Mouse (Mus musculus) liver, embryonic 15.5 days (tissue): Measurements from ENCODE around the gene Far2. TPM values are rescaled to one million over a fixed set of nuclear protein-coding genes. Genes with fewer than 3 reads are reported as not detected.
"Not testable (repeated sequence)": the region's sequence is repeated elsewhere in the genome, so short reads cannot be mapped to it uniquely, and the experiment has no call there.

Experiments
- ATAC-seq: fragments of 200-750 bp; cut with Nextera tagmentation; 2 replicates; pipeline ENCODE4 v1.8.0; 2017; ENCODE audit warnings: moderate number of reproducible peaks, mild to moderate bottlenecking, moderate library complexity; ENCODE audit not compliant: insufficient read depth
- H3K27ac ChIP-seq: fragments of 300-500 bp; sonication (generic); replicated peaks from 2 replicates; pipeline ENCODE4 v1.5.1; 2015; ENCODE audit warnings: mild to moderate bottlenecking, inconsistent platforms
- H3K27me3 ChIP-seq: fragments of 300-500 bp; sonication (generic); 2 replicates; pipeline ENCODE4 v1.6.1; 2015; ENCODE audit warnings: mild to moderate bottlenecking, inconsistent platforms
- H3K36me3 ChIP-seq: fragments of 300-500 bp; sonication (generic); replicated peaks from 2 replicates; pipeline ENCODE4 v1.6.1; 2015; ENCODE audit warnings: moderate library complexity, mild to moderate bottlenecking, inconsistent platforms
- H3K4me1 ChIP-seq: fragments of 300-500 bp; sonication (generic); replicated peaks from 2 replicates; pipeline ENCODE4 v1.6.1; 2015; ENCODE audit warnings: inconsistent platforms
- H3K4me2 ChIP-seq: fragments of 300-500 bp; sonication (generic); 2 replicates; pipeline ENCODE4 v1.6.1; 2015; ENCODE audit warnings: moderate library complexity, mild to moderate bottlenecking, inconsistent platforms
- H3K4me3 ChIP-seq: fragments of 300-500 bp; sonication (generic); replicated peaks from 2 replicates; pipeline ENCODE4 v1.5.1; 2015; ENCODE audit warnings: mild to moderate bottlenecking, inconsistent platforms
- H3K9ac ChIP-seq: fragments of 300-500 bp; sonication (generic); 2 replicates; pipeline ENCODE4 v1.6.1; 2015; ENCODE audit warnings: moderate library complexity, mild to moderate bottlenecking, inconsistent platforms
- H3K9me3 ChIP-seq: fragments of 300-500 bp; sonication (generic); replicated peaks from 2 replicates; pipeline ENCODE4 v1.6.1; 2016; ENCODE audit warnings: inconsistent platforms
- WGBS: fragments of 180-500 bp; shearing (Covaris S2); methylation state at CpG from one replicate; pipeline ENCODE4 v1.1.7; 2015; ENCODE audit warnings: mixed read lengths; ENCODE audit not compliant: insufficient replicate concordance; 5-methylcytosine and 5-hydroxymethylcytosine counted together
- polyA plus RNA-seq: library from polyadenylated mRNA; unstranded; fragments of >200 nt; fragmentation: Nextera tagmentation; extraction: Ambion mirVana; gene quantifications from 2 replicates; pipeline ENCODE4 v1.2.1, GENCODE M21; 2015

The Far2 gene
- polyA plus RNA-seq, 1 experiment from 2014 or later, result 1.7 TPM

DNA sequence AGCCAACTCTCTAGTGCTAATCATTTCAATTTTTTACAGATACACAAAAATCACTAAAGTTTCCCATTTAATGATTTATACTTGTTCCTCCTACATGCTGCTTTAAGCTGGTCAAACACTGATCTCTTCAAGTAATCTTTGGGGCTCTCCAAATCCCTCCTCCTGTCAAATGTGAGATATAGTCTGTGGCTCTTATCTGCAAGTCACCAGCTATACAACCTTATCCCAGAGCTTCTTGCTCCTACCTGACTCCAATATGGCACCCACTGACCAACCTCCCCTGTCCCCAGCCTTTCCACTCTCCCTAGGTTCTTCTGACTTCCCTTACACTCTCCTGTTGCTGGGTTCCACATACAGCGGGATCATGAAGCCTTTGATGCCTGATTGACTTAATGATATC is 70.6 kb downstream of the Far2 start:
- Histone ChIP-seq H3K9me3 (no peaks in the 10 kb centered on the region), H3K9ac (no peak overlapping the region), H3K36me3 (no peaks in the 10 kb centered on the region), H3K4me1 (no peaks in the 10 kb centered on the region), H3K27ac (no peak overlapping the region), H3K4me3 (no peak overlapping the region), H3K4me2 (no peak overlapping the region), H3K27me3 (no peaks in the 10 kb centered on the region)
- no peak for ATAC-seq
- 75% methylated on average over 1 of the region's 1 CpGs for WGBS

DNA sequence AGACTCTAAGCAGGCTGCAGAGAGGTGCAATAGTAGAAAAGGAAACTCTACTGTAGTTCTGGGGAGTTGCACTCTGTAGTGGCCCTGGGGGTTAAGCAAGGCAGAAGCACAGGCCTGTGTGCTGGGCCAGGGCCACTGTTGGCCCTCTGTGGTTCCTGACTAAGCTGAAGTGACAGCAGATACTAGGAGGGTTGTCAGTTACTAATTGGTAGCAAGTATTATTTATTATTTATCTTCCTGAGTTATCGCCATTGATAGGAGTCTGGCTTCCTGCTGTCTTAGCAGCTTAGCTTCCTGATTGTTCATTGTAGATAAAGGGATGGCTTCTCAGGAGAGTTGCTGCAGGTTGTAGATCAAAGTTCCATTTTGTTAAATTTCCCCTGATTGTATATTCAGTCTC is 73.6 kb downstream of the Far2 start:
- Histone ChIP-seq H3K4me2 (no peak overlapping the region), H3K9me3 (no peaks in the 10 kb centered on the region), H3K36me3 (no peaks in the 10 kb centered on the region), H3K27ac (no peak overlapping the region), H3K4me1 (no peaks in the 10 kb centered on the region), H3K27me3 (no peaks in the 10 kb centered on the region), H3K4me3 (no peak overlapping the region), H3K9ac (no peak overlapping the region)
- WGBS, result 39% methylated on average over 1 of the region's 1 CpGs
- no peak for ATAC-seq

DNA sequence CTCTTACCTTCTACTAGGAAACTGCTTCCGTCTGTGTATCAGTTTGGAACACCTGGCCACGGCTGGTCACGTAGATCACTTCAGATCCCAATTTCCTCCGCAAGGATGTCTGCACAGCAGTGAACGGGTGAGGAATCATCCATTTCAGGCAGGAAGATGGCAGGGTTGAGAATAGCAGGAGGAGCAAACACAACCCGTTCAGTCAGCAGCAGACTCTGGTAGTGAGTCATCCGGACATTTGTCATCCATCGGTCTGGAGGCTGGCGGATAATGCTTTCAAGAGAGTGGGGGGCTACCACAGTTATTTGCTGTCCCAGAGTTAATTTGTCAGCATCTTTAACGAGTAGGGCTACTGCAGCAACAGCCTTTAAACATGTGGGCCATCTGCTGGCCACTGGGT is 79.8 kb downstream of the Far2 start:
- H3K4me2 ChIP-seq, H3K36me3 ChIP-seq, H3K9me3 ChIP-seq, H3K4me1 ChIP-seq, H3K9ac ChIP-seq, H3K27me3 ChIP-seq, H3K27ac ChIP-seq, H3K4me3 ChIP-seq, ATAC-seq: not testable (repeated sequence)
- WGBS, result 58% methylated on average over 10 of the region's 10 CpGs

DNA sequence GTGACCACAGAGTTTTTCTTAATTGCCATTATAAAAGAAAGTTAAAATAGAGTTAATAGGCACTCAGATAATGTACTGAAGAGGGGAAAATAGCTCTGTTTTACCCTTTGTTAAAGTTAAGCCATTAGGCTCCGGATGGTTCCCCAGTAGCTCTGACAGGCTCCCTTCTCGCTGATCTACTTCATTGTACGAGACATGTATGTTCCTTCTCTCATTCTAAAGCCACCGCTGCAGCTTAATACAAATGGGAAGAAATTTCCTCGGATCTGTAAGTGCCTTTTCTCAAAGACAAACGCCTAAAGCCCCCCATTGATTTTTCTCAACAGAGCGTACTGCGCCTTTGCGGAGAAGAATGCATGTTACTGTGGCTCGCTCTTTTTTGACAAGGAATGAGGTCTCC is 85.3 kb downstream of the Far2 start:
- 62% methylated on average over 10 of the region's 10 CpGs for WGBS
- Histone ChIP-seq H3K27me3 (no peaks in the 10 kb centered on the region), H3K9me3 (no peaks in the 10 kb centered on the region), H3K4me3 (no peak overlapping the region), H3K9ac (no peak overlapping the region), H3K27ac (no peak overlapping the region), H3K4me1 (no peaks in the 10 kb centered on the region), H3K4me2 (no peak overlapping the region), H3K36me3 (no peaks in the 10 kb centered on the region)
- ATAC-seq, result no peak

DNA sequence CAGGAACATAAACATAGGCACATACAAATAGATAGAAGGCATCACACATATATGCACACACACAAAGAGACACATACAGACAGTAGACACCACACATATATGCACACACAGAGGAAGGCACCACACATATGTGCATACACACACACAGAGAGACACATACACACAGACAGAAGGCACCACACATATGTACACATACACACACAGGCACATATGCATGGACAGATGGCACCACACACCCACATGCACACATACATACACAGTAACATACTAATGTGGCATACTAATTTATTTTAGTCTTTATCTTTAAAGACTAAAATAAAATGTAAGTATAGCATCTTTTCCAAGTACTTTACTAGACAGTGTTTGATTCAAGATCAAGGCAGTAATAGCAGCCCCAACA is 86.5 kb downstream of the Far2 start:
- no peaks in the 10 kb centered on the region for H3K27me3 ChIP-seq
- H3K4me2 ChIP-seq, result no peak overlapping the region
- H3K4me1 ChIP-seq, result no peaks in the 10 kb centered on the region
- H3K9me3 ChIP-seq, result no peaks in the 10 kb centered on the region
- no peak overlapping the region for H3K27ac ChIP-seq
- no peak for ATAC-seq
- H3K9ac ChIP-seq, result no peak overlapping the region
- no peaks in the 10 kb centered on the region for H3K36me3 ChIP-seq
- no peak overlapping the region for H3K4me3 ChIP-seq

DNA sequence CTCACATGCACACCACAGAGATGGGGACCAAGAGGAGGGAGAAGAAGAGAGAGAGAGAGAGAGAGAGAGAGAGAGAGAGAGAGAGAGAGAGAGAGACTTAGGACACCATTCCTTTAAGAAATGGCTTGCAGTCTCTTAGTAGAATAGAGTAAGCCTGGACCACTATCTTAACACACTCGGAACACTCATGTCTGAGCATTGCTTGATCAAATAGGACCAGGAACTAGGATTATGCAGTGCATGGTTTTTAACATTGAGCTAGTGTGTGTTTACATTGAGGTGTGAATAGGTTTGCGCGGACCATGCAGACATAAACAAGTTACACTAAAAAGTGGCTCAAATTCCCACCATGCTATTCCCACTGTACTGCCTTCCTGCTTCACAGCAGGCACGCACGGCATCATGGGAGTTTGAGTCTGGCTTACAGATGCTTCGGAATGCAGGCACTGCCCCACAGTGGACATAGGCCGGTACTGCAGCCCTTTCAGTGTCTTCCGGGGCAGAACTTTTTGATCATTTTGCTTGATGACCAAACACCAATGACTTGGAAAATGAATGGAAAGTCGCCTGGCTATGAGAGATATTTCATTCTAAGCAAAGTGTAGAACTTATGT is 88.8 kb downstream of the Far2 start:
- 20% methylated on average over 9 of the region's 9 CpGs for WGBS
- Histone ChIP-seq H3K9me3 (no peaks in the 10 kb centered on the region), H3K27me3 (no peaks in the 10 kb centered on the region), H3K36me3 (no peaks in the 10 kb centered on the region), H3K4me1 (no peaks in the 10 kb centered on the region), H3K4me2 (no peak overlapping the region), H3K9ac (no peak overlapping the region), H3K4me3 (no peak overlapping the region), H3K27ac (no peak overlapping the region)
- no peak for ATAC-seq

DNA sequence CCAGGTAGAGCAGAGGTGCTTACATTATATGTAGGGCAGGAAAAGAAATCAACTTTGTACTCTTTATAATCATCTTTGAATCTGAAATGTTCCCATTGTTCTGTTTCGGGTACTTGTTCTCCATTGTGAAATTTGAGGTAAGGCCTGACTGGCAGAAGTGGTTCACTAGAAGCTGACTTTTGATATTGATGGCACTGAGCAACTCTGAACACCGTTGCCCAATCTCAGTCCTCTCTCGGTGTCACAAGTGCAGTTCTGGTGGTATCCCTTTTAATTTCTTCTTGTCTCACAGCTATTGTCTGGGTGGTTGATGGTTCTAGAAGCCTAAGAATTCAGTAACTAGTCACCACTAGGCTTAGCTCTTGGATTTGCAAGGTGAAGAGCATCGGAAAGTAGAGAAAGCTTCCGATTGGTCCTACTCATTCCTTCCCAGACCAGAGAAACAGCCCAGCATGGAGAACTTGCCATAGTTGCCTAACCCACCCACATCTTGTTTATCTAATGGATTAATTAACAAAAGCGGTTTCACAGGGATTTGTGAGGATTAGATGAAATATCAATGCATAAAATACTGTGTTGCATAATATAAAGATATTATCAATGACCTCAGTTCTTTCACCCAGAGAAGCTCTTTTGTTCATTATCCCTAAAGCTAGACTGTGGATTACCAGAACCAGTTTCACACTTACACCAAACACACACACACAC is 92.4 kb downstream of the Far2 start:
- ATAC-seq, result no peak

DNA sequence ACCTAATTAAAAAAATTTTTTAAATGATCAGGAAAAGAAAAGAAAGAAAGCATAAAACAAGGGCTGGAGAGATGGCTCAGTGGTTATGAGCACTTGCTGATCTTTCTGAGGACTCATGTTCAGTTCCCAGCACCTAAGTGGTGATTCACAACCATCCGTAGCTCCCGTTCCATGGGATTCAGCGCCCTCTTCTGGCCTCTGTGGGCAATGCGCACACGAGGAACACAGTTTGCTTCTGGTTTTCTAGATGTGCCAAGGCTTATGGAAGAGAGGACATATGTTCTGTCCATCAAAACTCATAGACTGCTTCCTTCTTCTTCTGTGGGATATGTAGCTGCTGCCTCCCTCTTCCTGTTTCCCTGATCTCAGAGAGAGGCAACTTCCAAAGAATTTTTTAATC is 94.8 kb downstream of the Far2 start:
- Histone ChIP-seq H3K27me3 (no peaks in the 10 kb centered on the region), H3K4me1 (no peaks in the 10 kb centered on the region), H3K36me3 (no peaks in the 10 kb centered on the region), H3K9me3 (no peaks in the 10 kb centered on the region), H3K4me2 (no peak overlapping the region), H3K4me3 (no peak overlapping the region), H3K27ac (no peak overlapping the region), H3K9ac (no peak overlapping the region)
- WGBS, result 74% methylated on average over 5 of the region's 5 CpGs
- no peak for ATAC-seq

More for the DNA sequence above, 92.4 kb downstream of the Far2 start:
- Histone ChIP-seq H3K4me2 (no peak overlapping the region), H3K27ac (no peak overlapping the region), H3K4me3 (no peak overlapping the region), H3K4me1 (no peaks in the 10 kb centered on the region), H3K27me3 (no peaks in the 10 kb centered on the region), H3K36me3 (no peaks in the 10 kb centered on the region), H3K9me3 (no peaks in the 10 kb centered on the region), H3K9ac (no peak overlapping the region)
- WGBS, result 67% methylated on average over 6 of the region's 6 CpGs

DNA sequence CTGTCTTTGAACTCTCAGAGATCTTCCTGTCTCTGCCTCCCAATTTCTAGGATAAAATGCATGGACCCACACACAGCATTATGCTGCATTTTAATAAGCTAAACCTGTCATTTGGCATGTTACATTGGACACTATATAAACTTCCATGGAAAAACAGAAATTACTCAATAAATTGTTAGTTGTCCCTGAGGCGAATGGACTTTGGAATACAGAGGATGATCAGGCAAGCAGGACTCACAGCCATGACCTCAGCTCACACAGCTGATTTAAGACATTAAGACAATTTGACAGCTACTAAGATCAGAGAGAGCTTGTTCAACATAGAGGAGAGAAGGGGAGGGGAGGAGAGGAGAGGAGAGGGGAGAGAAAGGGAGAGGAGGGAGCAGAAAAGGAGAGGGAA is 95.4 kb downstream of the Far2 start:
- Histone ChIP-seq H3K36me3 (no peaks in the 10 kb centered on the region), H3K4me3 (no peak overlapping the region), H3K27me3 (no peaks in the 10 kb centered on the region), H3K4me1 (no peaks in the 10 kb centered on the region), H3K27ac (no peak overlapping the region), H3K9me3 (no peaks in the 10 kb centered on the region), H3K9ac (no peak overlapping the region), H3K4me2 (no peak overlapping the region)
- 60% methylated on average over 1 of the region's 1 CpGs for WGBS
- ATAC-seq, result no peak

DNA sequence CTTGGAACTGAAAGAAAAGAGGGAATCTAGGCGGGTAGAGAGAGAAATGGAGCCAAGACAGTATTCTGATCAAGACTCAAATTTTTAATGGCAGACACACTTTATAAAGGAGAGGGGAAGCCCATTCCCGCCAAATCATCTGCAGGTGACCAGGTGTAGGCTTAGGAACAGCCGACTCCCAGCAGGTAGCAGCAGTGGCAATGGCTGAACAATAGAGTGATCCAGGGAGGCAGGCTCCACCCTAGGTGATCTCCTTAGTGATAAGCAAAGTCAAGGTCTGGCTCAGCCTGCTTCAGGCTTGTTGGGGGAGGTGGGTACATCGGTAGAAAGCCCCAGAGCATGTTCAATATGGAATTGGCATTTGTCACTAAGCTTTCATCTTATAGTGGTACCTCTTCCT is 105.2 kb downstream of the Far2 start:
- H3K27ac ChIP-seq, ATAC-seq, H3K4me2 ChIP-seq, H3K36me3 ChIP-seq, H3K9me3 ChIP-seq, H3K27me3 ChIP-seq, H3K9ac ChIP-seq, H3K4me1 ChIP-seq, H3K4me3 ChIP-seq: not testable (repeated sequence)
- WGBS, result 59% methylated on average over 4 of the region's 4 CpGs

DNA sequence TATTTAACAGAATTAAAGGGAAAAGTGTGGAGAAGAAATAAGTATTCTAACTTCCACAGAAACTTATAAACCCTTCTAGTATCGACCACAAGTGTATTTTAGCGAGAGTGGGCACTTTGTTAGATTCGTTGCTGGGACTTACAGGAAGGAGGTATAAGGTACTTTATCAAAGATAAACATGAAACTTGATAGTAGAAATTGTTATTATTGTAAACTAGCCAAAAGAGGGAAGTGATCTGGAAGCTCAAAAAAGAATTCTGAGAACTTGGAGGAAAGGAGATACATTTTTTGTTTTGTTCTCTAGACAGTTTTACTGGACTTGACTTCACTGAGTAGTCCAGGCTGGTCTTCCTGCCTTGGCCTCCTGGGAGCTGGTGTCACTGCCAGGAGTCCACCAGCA is 125.8 kb downstream of the Far2 start:
- no peaks in the 10 kb centered on the region for H3K27me3 ChIP-seq
- H3K4me1 ChIP-seq, result no peaks in the 10 kb centered on the region
- H3K4me2 ChIP-seq, result no peak overlapping the region
- H3K4me3 ChIP-seq, result no peak overlapping the region
- ATAC-seq, result no peak
- no peaks in the 10 kb centered on the region for H3K36me3 ChIP-seq
- no peak overlapping the region for H3K27ac ChIP-seq
- WGBS, result 52% methylated on average over 3 of the region's 3 CpGs
- no peaks in the 10 kb centered on the region for H3K9me3 ChIP-seq
- no peak overlapping the region for H3K9ac ChIP-seq

DNA sequence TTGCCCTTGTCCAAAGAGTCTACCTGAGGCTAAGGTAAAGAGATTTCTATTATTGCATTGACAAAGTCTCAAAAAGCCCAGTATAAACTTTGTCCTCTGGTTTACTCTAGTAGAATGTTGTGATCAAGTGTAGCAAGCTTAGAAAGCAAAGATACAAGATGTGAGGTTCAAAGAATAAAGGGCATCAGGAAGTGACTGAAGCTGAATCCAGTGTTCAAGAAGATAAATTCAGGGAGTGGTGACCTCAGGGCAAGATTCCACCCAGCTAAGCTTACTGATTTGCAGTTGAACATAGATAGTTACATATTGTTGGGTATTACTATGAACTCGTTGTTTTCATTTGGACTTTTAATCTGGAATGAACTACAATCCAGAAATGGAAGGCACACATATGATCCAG is 138.6 kb downstream of the Far2 start:
- Histone ChIP-seq H3K9me3 (no peaks in the 10 kb centered on the region), H3K4me3 (no peak overlapping the region), H3K36me3 (peaks cover 87% of the 10 kb centered on the region), H3K9ac (no peak overlapping the region), H3K27ac (no peak overlapping the region), H3K27me3 (no peaks in the 10 kb centered on the region), H3K4me1 (no peaks in the 10 kb centered on the region), H3K4me2 (no peak overlapping the region)
- no peak for ATAC-seq
- 66% methylated on average over 1 of the region's 1 CpGs for WGBS
